Mouse (Mus musculus) gastrocnemius, adult 18-20 months (tissue): Measurements from ENCODE around the gene Mrpl49. TPM values are rescaled to one million over a fixed set of nuclear protein-coding genes. Genes with fewer than 3 reads are reported as not detected.
A peak's percentile ranks its signal among the peaks of the same experiment; 100 is the strongest.

Source experiments
- DNase-seq: peaks from one replicate; pipeline ENCODE4 v3.0.0; 2021; ENCODE audit warnings: low spot score
- long read RNA-seq, 2 experiments: library from polyadenylated mRNA; stranded (forward); transcript quantifications; one replicate each; pipeline ENCODE4 v2.0.0; 2021
- total RNA-seq, 2 experiments: library from RNA; stranded (reverse); gene quantifications; 2 replicates each; pipeline ENCODE4 v1.2.3; 2021

Mrpl49 gene
- 10 to 100 TPM; 27.5 to 29.3 TPM for total RNA-seq
- long read RNA-seq, experiment 1, transcript Mrpl49-201 (4 exons, 1,764 nt), result major isoform, 33 of 37 reads
- long read RNA-seq, experiment 1, partial matches to known transcripts, result 0 of 37 reads
- long read RNA-seq, experiment 1, other reads (novel, unspliced or antisense), result 4 of 37 reads
- long read RNA-seq, experiment 2, transcript Mrpl49-201 (4 exons, 1,764 nt), result major isoform, 24 of 25 reads
- long read RNA-seq, experiment 2, partial matches to known transcripts, result 0 of 25 reads
- long read RNA-seq, experiment 2, other reads (novel, unspliced or antisense), result 1 of 25 reads

DNA sequence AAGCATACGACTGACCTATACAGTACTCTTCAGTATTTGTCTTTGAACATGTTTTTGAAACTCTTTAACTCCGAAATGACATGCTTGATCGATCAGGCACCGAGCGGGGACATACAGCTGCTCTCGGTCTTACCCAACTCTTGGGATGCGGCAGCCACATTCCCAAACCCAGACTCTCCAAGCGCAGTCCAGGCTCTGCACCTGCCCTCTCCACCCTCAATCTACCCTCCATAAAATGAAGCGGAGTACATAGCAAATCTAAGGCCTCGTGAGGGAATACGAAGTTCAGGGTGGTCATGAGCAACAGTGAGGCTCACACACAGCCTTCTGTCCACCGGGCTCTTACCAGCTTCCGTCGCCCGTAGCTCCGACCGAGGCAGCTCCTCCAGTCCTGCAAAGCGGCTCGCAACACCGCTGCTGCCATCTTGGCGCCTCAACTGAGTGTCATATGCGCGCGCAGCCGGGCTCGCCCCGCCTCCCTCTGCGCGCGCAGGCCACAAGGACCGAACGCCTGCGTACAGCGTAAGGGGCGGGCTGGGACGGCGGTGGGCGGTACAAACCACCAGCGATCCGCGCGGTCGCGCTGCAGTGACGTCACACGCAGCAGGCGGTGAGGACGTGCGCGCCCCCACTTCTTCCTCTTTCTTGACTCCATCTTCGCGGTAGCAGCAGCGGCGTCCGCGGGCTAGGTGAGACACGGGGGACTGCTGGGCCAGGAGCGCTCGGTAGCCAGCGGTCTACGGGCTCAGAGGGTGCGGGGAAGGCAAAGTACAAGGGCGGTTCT is at the start of gene Mrpl49, which contains the start of gene Fau:
TSS of gene Mrpl49 (minus strand) at position 473 of the 784 bp plus-strand sequence.
TSS of gene Fau (plus strand) at position 532 of the 784 bp plus-strand sequence.
- DNase-seq, result peak; percentile 98

DNA sequence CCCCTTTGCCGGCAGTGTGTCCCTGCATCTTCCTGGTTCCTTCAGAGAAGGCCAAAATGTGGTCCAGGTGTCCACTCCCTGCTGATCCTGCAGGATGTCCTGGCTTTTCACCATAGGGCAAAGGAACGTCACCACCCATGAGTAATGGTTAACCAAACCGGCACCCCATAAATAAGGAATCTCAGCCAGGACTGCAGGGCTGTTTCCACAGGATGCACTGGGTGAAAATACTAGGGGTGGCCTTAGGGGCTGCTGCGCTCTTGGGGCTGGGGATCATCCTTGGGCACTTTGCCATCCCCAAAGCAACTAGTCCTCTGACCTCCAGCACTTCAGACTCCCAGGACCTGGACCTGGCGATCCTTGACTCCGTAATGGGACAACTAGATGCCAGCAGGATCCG is 48.0 kb upstream of the Mrpl49 start, which contains the start of gene Naaladl1:
TSS of gene Naaladl1 (plus strand) at position 197 of the 400 bp plus-strand sequence.
- DNase-seq, result no peak

DNA sequence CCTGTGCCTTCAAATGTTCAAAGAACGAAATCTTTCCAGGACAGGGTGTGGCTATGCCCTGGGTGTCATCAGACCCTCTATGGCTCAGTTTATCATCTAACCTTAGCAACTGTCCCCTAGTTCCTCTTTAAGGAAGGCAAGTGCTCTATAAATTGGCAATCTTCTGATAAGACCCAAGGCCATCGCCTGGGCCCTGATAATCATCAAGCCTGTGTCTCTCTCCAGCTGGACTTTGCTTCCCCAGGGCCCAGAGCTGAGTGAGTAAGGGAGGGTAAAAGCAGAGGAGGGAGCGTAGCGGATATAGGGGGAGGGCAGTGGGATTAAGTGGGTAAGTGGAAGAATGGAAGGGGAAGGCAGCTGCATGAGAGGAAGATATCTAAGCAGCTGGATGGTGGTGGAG is 46.9 kb upstream of the Mrpl49 start:
- DNase-seq, result no peak

DNA sequence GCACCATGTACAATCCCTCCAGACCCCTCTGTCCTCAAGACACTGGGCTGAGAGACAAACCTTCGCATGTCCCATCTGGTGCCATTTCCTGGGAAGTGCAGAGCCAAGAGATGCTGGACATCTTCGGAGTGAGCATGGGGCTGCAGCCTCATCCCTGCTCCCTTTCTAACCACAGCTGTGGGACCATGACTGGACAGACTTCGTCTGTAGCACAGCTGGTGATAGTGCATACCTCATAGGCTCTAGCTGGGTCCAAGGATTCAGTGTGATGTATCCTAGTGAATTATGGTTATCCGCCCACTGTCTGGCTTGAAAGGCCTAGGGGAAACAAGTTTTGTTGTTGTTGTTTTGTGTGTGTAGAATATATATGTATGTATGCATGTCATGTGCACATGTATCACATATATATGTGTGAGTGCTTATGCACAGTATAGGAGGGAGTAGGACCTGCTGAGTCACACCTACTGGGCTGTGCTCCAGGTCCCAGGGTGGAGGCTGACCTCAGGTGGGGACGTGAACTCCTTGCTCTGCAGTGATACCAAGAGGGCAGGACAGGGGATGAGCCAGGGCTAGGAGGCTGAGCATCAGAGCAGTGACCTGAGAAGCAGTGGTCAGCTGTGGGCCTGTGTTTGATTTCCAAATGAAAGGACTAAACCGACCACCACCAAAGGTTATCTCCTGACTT is 44.7 kb upstream of the Mrpl49 start:
- DNase-seq, result no peak

DNA sequence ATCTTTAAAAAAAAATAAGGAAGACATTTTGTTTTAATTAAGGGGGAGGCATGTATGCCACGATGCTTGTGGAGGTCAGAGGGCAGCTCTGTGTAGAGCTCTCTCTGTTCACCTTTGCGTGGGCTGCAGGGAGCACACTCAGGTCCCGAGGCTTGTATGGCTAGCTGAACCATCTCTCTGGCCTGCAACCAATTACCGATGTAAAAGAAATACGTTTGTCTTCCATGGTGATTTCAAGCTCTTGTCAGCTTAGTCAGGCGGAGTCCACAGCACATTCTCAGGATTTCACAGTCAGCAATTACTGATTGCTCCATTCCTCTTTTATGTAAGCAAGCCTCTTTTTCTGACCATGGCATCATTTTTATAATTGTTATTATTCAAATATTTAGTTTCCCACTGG is 43.6 kb upstream of the Mrpl49 start:
- no peak for DNase-seq

DNA sequence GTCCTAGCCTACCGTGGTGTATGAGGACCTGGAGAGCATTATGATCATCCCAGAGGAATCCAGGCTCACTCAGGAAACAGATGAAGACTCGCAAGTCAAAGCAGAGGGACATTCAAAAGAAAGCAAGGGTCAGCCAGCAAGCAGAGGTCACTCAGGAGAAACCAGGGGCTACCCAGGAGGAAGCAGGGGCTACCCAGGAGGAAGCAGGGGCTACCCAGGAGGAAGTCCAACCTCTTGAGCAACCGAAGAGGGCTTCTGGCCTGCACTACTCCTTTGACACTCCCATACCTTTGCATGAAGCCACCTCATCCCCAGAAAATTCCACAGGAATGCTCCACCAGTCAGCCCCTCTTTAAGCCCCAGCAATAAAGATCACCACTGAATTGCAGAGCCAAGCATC is 40.3 kb upstream of the Mrpl49 start:
- no peak for DNase-seq

DNA sequence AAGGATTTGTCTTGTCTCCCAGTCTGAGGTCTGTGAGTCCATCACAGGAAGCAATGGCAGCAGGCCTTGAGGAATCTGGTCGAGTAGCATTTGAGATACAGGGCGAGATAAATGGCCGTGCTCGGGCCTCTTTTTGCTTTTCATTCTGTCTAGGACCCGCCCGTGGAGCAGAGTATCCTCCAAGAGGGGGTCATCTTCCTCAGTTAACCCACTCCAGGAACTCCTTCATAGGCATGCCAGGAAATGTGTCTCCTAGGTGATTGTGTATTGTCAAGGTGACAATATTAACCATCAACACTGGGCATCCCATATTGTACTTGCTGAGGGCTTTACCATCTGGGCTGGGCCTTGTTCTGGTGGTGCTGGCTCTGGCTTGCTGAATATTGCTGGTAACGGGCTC is 36.5 kb upstream of the Mrpl49 start, which contains the start of gene AC131692.1:
TSS of gene AC131692.1 (plus strand) at position 301 of the 400 bp plus-strand sequence.
- DNase-seq, result no peak

DNA sequence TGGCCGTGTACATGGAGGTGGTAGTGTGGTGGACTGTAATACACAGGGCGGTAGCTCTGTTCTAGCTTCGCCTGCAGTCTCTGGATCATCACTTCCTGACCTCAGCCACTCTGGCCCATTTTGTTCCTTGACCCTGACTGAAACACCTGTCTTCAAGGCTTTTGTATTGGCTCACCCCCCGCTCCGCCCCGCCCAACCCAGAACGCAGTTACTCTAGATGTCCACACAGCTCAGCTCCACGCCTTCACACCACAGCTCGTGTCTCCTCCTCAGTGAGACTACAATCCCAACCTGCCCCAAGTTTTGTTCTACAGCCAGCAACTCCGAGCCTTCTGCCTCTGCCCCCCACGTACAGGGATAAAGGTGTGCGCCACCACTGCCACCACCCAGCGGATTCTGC is 31.3 kb upstream of the Mrpl49 start:
- no peak for DNase-seq

DNA sequence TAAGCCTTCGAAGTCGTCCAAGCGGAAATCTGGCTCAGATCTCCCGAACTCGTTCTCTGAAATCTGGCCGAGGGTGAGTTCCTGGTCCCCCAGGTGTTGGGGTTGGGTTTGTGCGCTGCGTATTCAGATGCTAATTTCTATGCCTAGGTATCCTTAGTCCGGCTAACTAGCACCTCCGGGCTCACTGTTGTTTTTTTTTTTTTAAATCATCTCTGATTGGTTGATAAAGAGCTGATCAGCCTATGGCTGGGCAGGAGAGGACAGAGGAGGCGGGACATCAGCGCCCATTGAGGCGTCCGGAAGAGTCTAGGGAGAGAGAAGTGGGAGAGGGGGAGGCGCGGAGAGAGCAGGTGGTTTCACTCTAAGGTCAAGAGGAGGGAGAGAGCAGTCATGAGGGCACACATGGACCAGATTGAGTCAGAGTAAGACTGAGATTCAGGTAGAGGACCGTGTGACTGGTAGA is 27.9 kb upstream of the Mrpl49 start:
- DNase-seq, result no peak

DNA sequence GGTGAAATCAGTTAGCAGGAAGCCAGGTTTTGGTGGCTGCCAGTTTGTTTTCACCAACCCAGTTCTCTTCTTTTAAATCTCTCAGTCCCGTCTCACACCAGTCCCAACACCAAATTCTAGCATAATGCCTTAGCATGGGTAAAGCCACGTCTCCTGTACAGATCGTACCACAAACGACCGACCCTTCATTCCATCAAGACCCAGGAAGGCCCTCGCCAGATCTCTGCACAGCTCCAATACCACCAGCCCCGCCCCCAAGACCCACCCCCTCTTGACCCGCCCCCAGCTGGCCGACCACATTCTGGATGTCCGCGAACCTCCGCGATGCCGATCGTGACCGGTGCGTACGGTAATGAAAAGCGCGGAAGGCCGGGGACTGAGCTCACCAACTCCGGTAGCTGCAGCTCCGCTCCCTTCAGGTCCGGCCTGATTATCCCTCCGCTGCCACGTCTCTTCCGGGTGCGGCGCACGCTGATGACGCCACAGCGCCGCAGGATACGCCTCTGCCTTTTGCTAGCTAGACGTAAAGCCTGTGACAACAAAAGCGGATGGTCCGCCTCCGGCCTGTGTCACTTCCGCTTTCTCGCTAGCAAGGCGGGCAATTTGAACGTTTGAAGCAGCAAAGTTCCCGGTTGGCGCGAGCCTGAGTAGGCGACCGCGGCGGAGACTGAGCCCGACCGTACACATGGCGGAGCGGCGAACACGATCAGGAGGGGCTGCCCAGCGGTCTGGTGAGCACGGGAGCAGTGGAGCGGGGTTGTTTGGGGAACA is 27.1 kb upstream of the Mrpl49 start, which contains the start of the genes Zfpl1 and Cdca5:
TSS of gene Zfpl1 (minus strand) at position 479 of the 771 bp plus-strand sequence.
TSS of gene Cdca5 (plus strand) at position 506 of the 771 bp plus-strand sequence.
- peak; percentile 96 for DNase-seq

DNA sequence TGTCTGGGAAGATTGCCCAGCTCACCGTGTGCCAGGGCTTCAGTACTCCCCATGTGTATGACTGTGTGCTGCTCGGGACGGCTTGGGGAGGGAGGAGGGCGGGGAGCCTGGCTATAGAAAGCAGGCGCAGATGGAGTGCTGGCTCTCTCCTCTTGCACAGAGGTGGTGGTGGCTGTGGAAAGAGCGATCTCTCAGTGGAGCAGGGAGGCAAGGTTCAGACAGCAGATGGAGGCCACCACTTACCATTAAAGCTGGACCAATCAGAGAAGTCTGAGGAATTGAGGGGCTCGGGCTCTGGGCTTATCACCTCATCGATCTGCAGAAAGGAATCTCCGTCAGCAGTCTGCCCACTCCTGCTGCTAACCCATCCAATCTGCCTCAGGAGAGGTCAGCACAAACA is 24.6 kb upstream of the Mrpl49 start, which contains the start of gene Gm28374:
TSS of gene Gm28374 (minus strand) at position 101 of the 400 bp plus-strand sequence.
- DNase-seq, result no peak

DNA sequence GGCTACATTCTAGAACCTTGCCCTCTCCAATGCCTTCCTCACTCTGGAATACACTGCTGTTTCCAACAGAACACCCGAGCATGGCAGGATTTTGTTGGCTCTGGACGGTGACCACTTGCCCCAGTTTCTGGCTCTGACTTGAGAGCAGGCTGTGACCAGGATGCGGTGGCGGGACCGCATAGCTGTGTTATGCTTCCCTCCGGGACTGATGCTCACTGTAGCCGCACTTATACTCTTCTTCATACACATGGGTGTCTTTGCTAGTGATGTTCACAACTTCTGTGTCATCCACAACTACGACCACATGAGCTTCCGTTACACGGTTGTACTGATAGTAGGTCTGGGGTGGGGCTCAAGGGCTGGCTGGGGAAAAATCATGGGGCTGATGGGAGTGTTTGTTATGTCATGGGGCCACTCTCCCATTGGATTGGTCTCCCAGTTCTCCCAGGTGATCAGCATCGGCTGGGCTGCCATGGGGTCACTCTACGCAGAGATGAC is 22.4 kb upstream of the Mrpl49 start, which contains the start of gene Tmem262:
TSS of gene Tmem262 (plus strand) at position 51 of the 498 bp plus-strand sequence.
- no peak for DNase-seq

DNA sequence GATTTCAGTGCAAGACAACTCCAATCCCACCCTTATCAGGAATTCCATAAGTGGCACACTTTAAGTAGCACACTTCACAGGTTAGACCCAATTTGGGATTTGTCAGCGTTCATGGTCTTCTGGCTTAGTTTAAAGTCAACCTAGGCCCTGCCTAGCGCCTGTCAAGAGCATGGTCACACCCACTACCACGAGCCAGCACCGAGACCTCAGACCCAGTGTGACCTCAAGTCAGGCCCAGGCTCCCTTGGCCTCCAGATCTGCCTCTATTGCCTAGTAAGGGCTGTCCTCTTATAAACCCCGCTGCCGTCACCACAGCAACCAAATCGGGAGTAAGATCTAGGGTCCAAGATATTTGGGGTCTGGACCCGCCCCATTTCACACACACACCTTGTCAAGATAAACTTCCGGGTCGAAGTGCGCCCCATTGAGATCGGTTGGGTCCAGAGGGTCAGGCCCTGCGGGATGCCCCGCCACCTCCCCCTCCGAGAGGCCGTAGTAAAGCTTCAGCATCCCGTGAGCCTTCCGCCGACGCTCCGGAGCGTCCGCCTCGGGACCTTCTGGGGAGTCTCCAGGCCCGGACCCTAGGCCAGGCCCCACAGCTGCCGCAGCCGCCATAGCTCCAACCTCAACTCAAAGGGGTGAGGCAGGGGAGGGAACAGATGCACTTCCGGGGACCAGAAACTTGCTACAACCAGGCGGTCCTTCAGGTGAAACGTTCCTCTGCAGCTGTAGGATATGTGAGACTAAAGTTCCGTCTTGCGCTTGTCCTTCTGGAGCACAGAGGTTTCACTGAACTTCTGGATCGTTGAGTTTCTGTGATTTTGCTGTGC is 19.2 kb upstream of the Mrpl49 start, which contains the start of gene Vps51:
TSS of gene Vps51 (minus strand) at position 668 of the 830 bp plus-strand sequence.
- peak; percentile 90 for DNase-seq

DNA sequence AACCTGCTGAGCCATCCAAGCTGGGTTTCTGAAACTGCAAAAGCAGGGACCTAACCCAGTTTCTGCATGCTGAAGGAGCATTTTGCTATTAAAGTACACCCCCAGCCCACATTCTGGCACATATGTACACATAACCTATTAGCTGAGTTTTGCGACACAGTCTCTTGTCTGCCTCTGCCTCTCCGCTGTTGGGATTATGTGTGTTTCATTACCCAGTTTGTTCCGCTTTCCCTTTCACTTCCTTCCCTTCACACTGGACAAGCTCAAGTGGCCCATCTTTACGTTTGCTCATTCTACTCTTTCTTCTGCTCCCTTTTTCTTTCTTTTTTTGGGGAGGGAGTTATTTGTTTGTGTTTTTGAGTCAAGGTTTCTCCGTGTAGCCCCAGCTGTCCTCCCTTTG is 16.3 kb upstream of the Mrpl49 start:
- DNase-seq, result no peak

DNA sequence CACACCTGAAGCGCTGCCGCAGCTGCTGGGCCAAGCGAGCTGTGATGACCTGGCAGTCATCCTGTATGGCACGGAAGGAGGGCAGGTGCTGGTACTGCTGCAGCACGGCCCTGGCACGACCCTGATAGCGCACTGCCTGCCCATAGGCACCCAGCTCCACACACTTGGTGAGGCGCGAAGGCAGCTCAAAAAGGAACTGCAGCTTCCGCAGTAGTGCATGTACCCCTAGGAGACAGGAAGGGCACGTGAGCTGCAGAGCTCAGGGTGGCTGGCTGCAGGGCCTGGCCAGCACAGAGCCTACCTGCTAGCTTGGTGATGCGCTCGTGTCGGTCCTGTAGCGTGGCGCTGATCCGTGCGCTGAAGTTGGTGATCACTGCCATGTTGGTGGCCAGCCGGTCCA is 13.7 kb upstream of the Mrpl49 start:
- no peak for DNase-seq

DNA sequence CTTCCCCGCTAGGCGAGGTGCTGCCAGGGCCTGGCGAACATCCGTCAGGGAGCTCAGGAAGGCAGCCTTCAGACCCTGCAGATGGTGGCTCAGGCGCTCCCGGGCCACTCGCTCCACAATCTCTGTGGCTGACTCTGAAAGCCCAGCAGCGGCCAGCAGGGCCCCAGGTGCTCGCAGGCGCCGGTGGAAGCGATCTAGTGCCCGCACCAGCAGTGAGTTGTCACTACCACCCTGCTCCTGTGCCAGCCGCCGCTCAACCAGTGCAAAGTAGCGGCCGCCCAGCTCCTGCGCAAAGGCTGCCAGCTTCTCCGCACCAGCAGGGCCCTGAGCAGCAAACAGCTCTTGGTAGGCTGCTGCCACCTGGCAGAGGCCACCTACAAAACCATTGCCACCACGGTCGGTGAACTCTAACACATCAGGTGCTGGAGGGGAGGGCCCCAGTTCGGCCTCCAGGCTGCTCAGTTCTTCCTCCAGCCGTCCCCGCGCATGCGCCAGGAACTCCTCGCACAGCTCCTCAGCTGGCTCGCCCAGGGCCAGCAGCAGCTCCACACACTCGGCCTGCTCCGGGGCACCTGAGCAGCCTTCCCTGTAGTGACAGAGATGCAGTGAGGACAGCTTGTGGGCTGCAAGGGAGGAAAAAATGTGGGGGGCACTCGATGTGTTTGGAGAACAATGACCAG is 13.1 kb upstream of the Mrpl49 start:
- DNase-seq, result no peak

DNA sequence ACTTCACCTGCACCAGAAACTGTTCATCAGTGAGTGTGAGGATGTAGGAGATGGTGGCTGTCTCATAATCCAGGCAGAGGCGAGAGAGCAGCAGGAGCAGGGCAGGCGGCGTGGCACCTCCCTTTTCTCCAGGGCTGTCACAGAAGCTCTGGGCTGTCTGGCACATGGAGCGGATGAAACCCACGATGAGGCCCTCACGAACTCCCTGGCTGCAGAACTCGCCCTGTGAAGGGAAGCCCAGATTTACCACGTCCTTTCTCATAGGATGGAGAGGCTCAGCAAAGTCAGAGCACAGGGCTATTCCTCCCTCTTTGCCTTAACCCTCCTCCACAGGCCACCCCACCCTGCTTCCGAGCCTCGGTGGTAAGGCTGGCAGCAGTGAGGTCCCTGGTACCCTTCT is 12.3 kb upstream of the Mrpl49 start:
- DNase-seq, result no peak

DNA sequence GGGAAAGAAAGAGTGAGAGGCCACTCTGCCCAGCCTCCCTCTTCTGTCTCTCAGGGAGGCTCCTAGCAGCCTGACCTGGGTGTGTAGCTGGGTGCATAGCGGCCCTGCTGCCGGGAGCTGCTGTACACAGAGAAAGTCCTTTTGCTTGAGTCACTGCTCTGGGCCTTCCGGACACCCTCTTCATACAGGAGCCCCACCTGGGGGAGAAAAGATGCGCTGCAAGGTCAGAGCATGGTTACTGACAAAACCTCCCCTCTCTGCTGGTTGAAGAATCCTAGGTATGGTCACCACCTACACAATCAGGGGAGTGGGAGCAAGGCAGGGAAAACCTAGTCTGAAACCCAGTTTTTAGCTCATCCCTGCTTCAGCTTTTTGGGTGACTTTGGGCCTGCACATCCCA is 11.4 kb upstream of the Mrpl49 start:
- DNase-seq, result no peak
